ENCODE assay signal across 24 mouse cellular contexts in the genomic region with DNA sequence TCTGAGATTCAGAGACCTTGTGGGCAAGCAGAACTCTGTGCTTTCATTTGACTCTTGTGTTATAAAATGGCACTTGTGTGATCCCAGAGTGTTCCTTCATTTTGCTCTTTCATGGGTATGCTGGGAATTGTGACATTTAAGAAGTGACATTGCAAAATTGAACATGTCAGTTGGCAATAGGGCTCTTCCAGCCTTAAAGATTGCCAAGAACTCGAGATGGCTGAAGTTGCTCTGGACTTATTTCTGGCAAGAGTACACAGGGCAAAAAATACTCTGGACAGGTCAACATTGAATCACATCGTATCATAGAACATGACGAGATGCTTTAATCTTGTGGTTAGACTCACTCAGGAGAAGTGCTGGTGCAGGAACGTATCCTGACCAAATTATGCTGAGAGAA. TPM values are rescaled to one million over a fixed set of nuclear protein-coding genes. Genes with fewer than 3 reads are reported as not detected.
"Had no signal": no experiment of that assay in that cellular context is flagged by ENCODE, and none has a peak within 500 bp of the region (broad histone marks: within the 10 kb centered on the region; RNA-seq: fewer than 3 reads in every experiment).

No protein-coding gene starts in this region.

- H3K4me1 ChIP-seq: liver, embryonic 15.5 days; midbrain, embryonic 10.5 days; midbrain, embryonic 12.5 days; neural tube, embryonic 13.5 days; neural tube, embryonic 15.5 days; stomach, embryonic 15.5 days had no signal

- H3K9me3 ChIP-seq: liver, embryonic 15.5 days; megakaryocyte, embryonic 14.5 days; midbrain, embryonic 10.5 days; midbrain, embryonic 12.5 days; neural tube, embryonic 13.5 days; neural tube, embryonic 15.5 days; stomach, embryonic 15.5 days had no signal

- H3K9ac ChIP-seq: liver, embryonic 15.5 days; liver, postnatal 0 days; lung, embryonic 14.5 days; midbrain, embryonic 12.5 days; neural tube, embryonic 13.5 days; neural tube, embryonic 15.5 days; stomach, embryonic 15.5 days had no signal

- H3K27ac ChIP-seq: liver, embryonic 15.5 days; macrophage; midbrain, embryonic 10.5 days; midbrain, embryonic 12.5 days; neural tube, embryonic 13.5 days; neural tube, embryonic 15.5 days; stomach, embryonic 15.5 days; stomach, postnatal 0 days had no signal

- DNase-seq: liver, postnatal 0 days; lung, embryonic 14.5 days; lung, postnatal 14 days; lung, postnatal 36 days; midbrain, embryonic 14.5 days; retina, postnatal 1 day; right cerebral cortex, adult 18-20 months; right cerebral cortex, postnatal 25 days; right cerebral cortex, postnatal 4 days; thymus, adult 2 months; thymus, postnatal 25 days; thymus, postnatal 4 days had no signal

- H3K36me3 ChIP-seq: liver, embryonic 15.5 days; midbrain, embryonic 10.5 days; midbrain, embryonic 12.5 days; neural tube, embryonic 13.5 days; neural tube, embryonic 15.5 days; stomach, embryonic 15.5 days had no signal

- H3K4me3 ChIP-seq: liver, embryonic 15.5 days; megakaryocyte, embryonic 14.5 days; midbrain, embryonic 10.5 days; midbrain, embryonic 12.5 days; myocyte; neural tube, embryonic 13.5 days; neural tube, embryonic 15.5 days; stomach, embryonic 15.5 days had no signal

- H3K27me3 ChIP-seq: liver, embryonic 15.5 days; midbrain, embryonic 12.5 days; neural tube, embryonic 13.5 days; neural tube, embryonic 15.5 days; stomach, embryonic 15.5 days had no signal

- ATAC-seq: liver, postnatal 0 days; midbrain, embryonic 16.5 days had no signal

- H3K4me2 ChIP-seq: liver, embryonic 15.5 days; lung, embryonic 14.5 days; midbrain, embryonic 12.5 days; neural tube, embryonic 13.5 days; neural tube, embryonic 15.5 days; stomach, embryonic 15.5 days had no signal

RNA-seq across cellular contexts. Expression of a gene that starts 48.8 kb away (rescaled TPM):
- polyA plus RNA-seq: spleen, adult 2 months; thymus, adult 2 months had no signal
